Mouse (Mus musculus) Patski (cell line): ENCODE measurements at regions not wholly inside any gene's neighbourhood (a gene's known extent, or its start where the extent isn't known, plus 50 kb on each side); places are given as distances from the start of the nearest gene placed in this dataset.
A peak's percentile ranks its signal among the peaks of the same experiment; 100 is the strongest.
"Not testable (repeated sequence)": the region's sequence is repeated elsewhere in the genome, so short reads cannot be mapped to it uniquely, and the experiment has no call there.

Experiments used
- ATAC-seq: fragments of 100-300 bp; one replicate; pipeline ENCODE4 v1.8.0; 2021
- CTCF ChIA-PET: fragments of 350-600 bp; sonication (Branson Sonifier 250); formaldehyde crosslinking; loops from one replicate; lab custom pipeline; 2022; ENCODE audit warnings: inconsistent platforms; lab: Charles Lee
- POLR2A ChIA-PET: fragments of 350-600 bp; sonication (Branson Sonifier 250); formaldehyde crosslinking; loops from one replicate; lab custom pipeline; 2022; ENCODE audit warnings: antibody characterized with exemption, inconsistent platforms; lab: Charles Lee
- DNase-seq: peaks from one replicate; pipeline ENCODE4 v3.0.0-alpha.2; 2011; ENCODE audit warnings: low read depth, low spot score
- H3K27me3 ChIP-seq: fragments of 371-371 bp; one replicate; pipeline ENCODE4 v1.5.1; 2021
- CTCF ChIP-seq: fragments of 100-300 bp; IDR thresholded peaks from one replicate; pipeline ENCODE4 v1.5.1; 2021
- in situ Hi-C: fragments of 300-500 bp; cut with MboI; formaldehyde crosslinking; loops from 3 replicates; pipeline ENCODE4 v1.11.1; 2018; ENCODE audit warnings: low pct_unique_long_range_greater_than_20kb, mixed read lengths

- CTCF ChIA-PET, in situ Hi-C loops, POLR2A ChIA-PET, ATAC-seq, H3K27me3 ChIP-seq, DNase-seq: not testable (repeated sequence)
- peak; percentile 12 for TF ChIP-seq CTCF
Observed at GRCm38 (mm10) chr14:53547365-53547764, 706.5 kb downstream of the Dad1 start.

- in situ Hi-C loops = no loop called here
- no peaks in the 10 kb centered on the region for H3K27me3 ChIP-seq
- TF ChIP-seq CTCF = no peak
- ATAC-seq (no peak), DNase-seq (no peak)
- CTCF ChIA-PET = no interaction called here
- POLR2A ChIA-PET = no interaction called here
Observed at GRCm38 (mm10) chr14:53545351-53545750, 708.6 kb downstream of the Dad1 start.

- TF ChIP-seq CTCF = peak; percentile 39
- CTCF ChIA-PET, ATAC-seq, DNase-seq, H3K27me3 ChIP-seq, POLR2A ChIA-PET, in situ Hi-C loops: not testable (repeated sequence)
Observed at GRCm38 (mm10) chr14:53541640-53542039, 712.3 kb downstream of the Dad1 start.

- POLR2A ChIA-PET, ATAC-seq, CTCF ChIA-PET, H3K27me3 ChIP-seq, DNase-seq, in situ Hi-C loops: not testable (repeated sequence)
Observed at GRCm38 (mm10) chr14:53537895-53538294, 716.0 kb downstream of the Dad1 start.

GRCm38 (mm10) chr14:53523430-53523829 is 730.5 kb downstream of the Dad1 start:
- CTCF ChIA-PET, H3K27me3 ChIP-seq, ATAC-seq: not testable (repeated sequence)

GRCm38 (mm10) chr14:53518954-53519353 is 735.0 kb downstream of the Dad1 start:
- POLR2A ChIA-PET, H3K27me3 ChIP-seq, DNase-seq, CTCF ChIA-PET, in situ Hi-C loops, ATAC-seq: not testable (repeated sequence)

More at GRCm38 (mm10) chr14:53523430-53523829, 730.5 kb downstream of the Dad1 start:
- DNase-seq, in situ Hi-C loops, POLR2A ChIA-PET: not testable (repeated sequence)

- DNase-seq, CTCF ChIA-PET, in situ Hi-C loops, ATAC-seq, POLR2A ChIA-PET, H3K27me3 ChIP-seq: not testable (repeated sequence)
Observed at GRCm38 (mm10) chr14:53516623-53517238, 737.2 kb downstream of the Dad1 start.

GRCm38 (mm10) chr14:53505389-53505788 is 748.5 kb downstream of the Dad1 start:
- POLR2A ChIA-PET, H3K27me3 ChIP-seq, DNase-seq, ATAC-seq, CTCF ChIA-PET, in situ Hi-C loops: not testable (repeated sequence)

- in situ Hi-C loops, POLR2A ChIA-PET: not testable (repeated sequence)
Observed at GRCm38 (mm10) chr14:53488383-53488782, 765.5 kb downstream of the Dad1 start.

GRCm38 (mm10) chr14:53487611-53488010 is 766.3 kb downstream of the Dad1 start:
- DNase-seq, POLR2A ChIA-PET, in situ Hi-C loops, H3K27me3 ChIP-seq, CTCF ChIA-PET, ATAC-seq: not testable (repeated sequence)

More at GRCm38 (mm10) chr14:53488383-53488782, 765.5 kb downstream of the Dad1 start:
- H3K27me3 ChIP-seq, ATAC-seq, CTCF ChIA-PET, DNase-seq: not testable (repeated sequence)

- in situ Hi-C loops, DNase-seq, ATAC-seq, H3K27me3 ChIP-seq, POLR2A ChIA-PET, CTCF ChIA-PET: not testable (repeated sequence)
Observed at GRCm38 (mm10) chr14:53474170-53474569, 779.7 kb downstream of the Dad1 start.

GRCm38 (mm10) chr14:53460790-53461189 is 793.1 kb downstream of the Dad1 start:
- DNase-seq, ATAC-seq, H3K27me3 ChIP-seq, POLR2A ChIA-PET, in situ Hi-C loops, CTCF ChIA-PET: not testable (repeated sequence)
